Mouse (Mus musculus) brain, embryonic 14.5 days (tissue): ENCODE data around the gene Pygo2. TPM values are rescaled to one million over a fixed set of nuclear protein-coding genes. Genes with fewer than 3 reads are reported as not detected.

Experiments
- DNase-seq: peaks from one replicate; pipeline ENCODE4 v3.0.0-alpha.2; 2011; ENCODE audit warnings: low read depth
- CTCF ChIP-seq: fragments of 200-500 bp; IDR thresholded peaks from 2 replicates; pipeline ENCODE4 v1.5.1; 2012; ENCODE audit warnings: inconsistent platforms, mild to moderate bottlenecking, moderate library complexity, borderline replicate concordance; ENCODE audit not compliant: insufficient read depth, insufficient read length; ENCODE audit errors: extremely low read depth
- POLR2A ChIP-seq: fragments of 200-500 bp; IDR thresholded peaks from 2 replicates; pipeline ENCODE4 v1.6.1; 2012; ENCODE audit warnings: mild to moderate bottlenecking, inconsistent platforms, borderline replicate concordance; ENCODE audit not compliant: poor library complexity, insufficient read depth, insufficient read length, severe bottlenecking; ENCODE audit errors: extremely low read depth
- polyA plus RNA-seq: library from polyadenylated mRNA; depleted of rRNA; stranded (reverse); fragments of >200 nt; gene quantifications from 2 replicates; pipeline ENCODE4 v1.2.3, GENCODE M21; 2012

The Pygo2 gene
- polyA plus RNA-seq, 1 experiment: 71.6 TPM

DNA sequence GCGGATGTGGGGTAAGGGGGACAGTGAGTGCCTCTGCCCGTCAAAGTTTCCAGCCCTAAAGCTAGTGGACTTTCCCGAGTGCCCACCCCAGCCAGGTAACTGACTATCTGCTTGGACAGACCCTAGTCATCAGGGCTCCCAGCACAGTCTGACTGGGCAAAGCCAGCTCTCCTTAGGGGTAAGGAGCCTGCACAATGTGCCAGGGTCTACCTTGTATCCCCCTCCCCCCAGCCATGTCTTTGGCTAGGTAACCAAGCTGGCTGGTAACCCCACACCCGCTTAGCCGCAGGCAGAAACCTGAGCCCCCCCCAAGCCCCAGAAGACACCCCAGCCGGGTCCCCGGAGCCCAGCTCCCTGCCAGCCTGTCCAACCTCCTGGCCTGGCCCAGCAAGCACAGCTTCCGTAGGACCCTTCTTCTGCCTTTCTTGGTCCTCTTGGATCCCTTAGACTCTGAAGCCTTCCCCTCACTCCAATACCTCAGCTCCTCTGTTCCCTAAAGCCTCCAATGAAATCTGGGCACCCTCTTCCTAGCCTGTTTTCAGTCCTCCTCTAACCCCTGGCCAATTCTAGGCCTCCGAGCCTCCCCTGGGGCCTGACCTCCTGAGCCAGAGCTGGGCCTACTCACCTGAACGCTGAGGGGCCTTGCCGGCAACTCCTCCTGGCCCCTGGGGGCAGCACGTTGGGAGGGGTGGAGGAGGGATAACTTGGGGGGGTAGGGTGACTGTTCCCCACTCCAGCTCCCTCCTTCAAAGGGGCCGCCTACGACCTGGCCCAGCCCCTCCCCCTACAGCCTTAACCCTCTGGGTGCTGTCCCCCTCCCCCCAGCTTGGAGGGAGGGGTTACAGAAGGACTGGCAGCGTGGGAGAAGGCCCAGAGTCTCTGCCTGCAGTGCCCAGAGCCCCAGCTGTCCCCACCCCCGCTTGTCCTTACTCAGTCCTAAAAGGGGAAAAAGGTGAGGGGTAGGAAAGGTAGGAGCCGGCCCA, 43.3 kb upstream of the Pygo2 start:
- no peak for DNase-seq

DNA sequence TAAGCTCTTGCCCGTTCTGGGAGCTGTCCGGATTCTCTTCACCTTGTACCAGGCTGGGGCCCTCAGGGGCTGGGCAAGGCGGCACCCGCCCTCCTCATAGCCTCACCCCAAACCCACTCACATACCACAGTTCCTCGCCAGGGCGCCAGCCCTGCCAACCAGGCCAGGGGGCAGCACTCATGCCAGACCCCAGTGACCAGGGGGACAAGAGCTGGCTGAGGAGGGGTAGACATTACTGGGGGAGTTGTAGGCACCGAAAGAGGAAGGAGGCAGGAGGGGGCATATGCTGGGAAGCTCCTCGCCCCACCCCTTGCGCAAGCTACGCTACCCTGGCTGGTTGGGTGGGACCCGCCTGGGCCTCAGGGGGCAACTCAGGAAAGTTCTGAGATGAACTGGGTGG, 42.4 kb upstream of the Pygo2 start:
- DNase-seq: no peak
- TF ChIP-seq POLR2A: no peak
- TF ChIP-seq CTCF: no peak

More for the DNA sequence above, 43.3 kb upstream of the Pygo2 start:
- TF ChIP-seq CTCF (no peak), POLR2A (no peak)

DNA sequence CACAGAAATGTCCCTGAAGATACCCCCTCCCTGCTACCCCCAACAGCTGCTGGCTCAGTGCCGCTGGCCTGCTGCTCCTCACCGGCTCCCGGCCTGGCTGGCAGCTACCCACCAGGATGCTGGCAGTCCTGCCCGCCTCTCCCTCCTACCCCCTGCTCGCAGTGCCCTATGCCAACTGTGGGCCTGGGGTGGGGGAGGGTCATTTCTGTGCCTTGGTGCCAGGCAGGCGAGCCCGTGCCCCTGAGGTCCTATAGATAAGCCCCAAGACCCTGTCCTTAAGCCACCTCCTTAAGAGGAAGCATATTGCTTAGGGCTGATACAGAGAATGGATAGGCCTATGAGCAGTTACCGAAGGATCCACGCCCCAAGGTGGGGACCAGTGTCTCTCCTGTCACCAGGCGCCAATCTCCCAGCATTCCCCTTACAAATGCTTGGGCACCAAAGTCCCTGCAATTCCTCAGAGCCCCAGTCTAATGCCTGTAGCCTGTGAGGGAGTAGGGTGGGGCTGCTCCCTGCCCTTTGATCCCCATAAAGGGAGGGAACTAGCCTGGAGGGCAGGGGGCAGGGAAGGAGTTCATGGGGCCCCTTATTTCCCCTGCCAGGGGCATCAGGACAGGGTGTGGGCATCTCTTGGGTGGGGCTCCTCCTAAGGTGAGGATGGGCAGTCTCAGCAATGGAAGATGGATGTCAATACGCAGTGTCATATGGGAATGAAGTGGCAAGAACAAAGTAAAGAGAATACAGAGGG, 41.7 kb upstream of the Pygo2 start:
- TF ChIP-seq POLR2A: no peak
- no peak for TF ChIP-seq CTCF

DNA sequence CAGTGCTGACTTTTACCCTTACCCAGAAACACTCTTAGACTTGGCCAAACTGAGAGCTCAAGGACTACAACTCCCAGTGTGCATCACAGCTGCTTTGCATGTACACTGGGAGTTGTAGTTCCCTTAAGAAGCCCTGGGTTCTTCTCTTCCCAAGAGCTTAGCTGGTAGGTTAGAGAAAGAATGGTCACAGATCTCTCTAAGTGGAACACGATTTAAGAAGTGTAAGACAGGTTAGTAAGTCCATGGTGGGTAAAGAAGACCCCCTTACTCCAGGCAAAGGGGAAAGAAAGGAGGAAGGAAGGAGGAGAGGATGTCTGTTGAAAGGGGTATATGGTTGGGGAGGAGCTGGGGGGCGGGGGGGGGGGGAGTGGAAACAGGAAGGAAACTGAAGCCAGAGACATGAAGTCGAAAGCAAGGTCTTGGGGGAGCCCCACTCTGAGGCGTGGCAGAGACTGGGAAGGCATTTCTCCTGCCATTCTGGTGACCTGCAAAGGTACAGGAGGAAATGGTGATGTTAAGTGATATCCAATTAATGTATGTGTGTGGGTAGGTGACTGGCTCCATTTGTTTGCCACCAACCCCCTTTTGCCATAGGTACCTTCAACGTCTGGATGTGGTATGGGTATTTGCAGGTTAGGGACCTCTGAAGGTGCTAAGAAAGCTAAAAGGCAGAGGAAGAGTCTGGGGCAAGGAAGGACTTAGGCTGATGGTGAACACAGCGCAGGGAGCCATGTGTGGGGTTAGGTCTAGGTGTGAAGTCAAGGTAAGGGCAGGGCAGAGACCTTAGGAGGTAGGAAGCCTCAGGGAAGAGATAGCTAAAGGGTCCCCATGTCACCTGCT, 40.9 kb upstream of the Pygo2 start:
- peak; percentile 82 for DNase-seq
- no peak for TF ChIP-seq POLR2A
- TF ChIP-seq CTCF: no peak

More for the DNA sequence above, 41.7 kb upstream of the Pygo2 start:
- peak; percentile 64 for DNase-seq

DNA sequence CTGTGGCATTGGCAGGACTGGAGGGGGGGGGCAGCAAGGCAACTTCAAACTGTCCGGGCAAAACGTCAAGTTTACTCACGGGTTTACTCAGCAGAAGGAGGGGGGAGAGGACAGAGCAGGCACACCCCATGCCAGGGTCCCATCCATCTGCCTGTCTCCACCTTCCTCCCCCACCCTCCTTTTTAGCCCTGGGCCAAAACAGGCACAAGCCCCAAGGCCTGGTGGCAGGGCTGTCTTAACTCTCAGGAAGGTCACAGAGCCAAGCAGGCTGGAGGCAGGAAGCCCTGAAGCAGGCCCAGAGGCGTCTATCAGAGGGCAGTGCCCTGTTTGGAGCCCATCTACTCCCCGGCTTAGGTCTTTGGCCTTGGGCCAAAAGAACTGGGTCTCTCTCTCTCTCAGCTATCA, 39.9 kb upstream of the Pygo2 start:
- DNase-seq: peak; percentile 16
- no peak for TF ChIP-seq CTCF
- TF ChIP-seq POLR2A: no peak

DNA sequence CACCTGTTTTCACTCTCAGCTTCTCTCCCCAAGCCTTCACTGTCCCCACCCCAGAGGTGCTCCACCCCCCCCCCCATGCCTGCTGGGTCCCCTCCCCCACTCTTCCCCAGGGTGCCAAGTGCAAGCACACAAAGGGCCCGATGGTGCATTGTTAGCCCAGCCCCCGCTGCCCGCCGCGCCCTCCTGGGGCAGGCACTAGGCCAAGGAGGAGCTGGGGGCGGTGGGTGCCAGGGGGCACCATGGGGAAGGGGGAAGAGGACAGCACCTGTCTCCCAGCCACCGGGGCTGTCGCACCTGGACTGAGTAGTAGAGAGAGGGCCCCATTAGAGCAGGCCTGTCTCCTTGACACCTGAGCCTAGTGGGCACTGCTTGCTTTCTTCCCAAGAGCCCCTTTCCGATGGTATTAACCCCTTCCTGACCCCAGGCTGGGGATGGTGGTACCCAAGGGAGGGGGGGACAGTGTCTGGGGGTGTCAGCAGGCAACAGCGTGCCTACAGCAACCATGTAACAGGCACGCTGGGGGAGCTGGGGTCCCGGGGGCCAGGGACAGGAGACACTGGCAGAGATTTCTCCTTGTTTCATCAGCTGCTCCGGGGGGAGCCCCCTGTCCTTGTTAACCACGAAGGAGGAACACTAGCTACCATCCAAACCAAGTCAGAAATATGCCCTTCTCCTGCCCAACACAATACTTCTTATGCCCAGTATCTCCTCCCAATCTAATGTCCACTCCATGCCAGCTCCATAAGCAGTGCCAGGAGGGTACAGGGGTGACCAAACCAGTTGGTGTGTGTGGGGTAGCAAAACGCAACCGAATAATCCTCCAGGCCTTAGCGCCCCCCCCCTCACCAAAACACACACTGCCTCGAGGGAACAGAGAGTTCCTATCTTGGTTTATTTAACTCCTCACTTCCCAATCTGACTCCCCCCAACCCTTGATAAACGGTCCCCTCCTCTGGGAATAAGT, 39.0 kb upstream of the Pygo2 start:
- TF ChIP-seq POLR2A: no peak
- TF ChIP-seq CTCF: no peak
- no peak for DNase-seq

DNA sequence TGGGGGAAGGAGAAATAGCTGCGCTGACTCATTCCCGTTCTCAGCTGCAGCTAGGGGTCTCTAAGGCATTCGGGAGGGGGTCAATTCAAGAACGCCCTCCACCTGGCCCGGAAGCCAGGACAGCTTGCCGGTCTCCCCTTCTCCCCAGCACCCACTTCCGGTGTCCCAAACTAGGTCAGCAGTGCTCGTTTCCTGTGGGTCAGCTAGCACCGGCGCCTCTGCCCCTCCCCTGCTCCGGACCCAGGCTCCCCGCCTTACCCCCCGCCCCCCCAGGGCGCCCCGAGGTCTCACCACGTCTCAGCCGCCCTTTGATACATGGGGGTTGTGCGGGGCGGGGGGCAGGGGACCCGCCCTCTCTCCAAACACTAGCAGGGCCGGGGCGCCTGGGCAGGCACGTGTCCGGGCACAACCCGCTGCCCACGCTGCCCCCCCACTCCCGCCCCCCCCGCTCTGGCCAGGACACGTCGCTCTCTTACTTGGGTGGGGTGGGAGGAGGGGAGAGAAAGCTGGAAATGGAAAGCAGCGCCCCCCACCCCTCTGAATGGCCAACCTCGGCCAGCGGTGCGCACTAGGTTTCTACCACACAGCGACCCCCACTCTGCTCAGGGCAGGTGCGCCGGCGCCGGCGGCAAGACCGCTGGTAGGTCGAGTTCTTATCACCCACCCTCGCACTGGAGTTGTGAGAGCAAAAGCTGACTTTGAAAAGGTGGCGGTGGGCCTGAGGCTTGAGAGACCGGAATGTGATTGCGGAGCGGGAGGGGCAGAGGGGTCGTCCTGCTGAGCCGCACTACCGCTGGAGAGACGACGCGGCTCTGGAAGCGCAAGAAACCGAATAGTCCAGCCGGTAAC, 38.1 kb upstream of the Pygo2 start:
- DNase-seq: peak; percentile 40

DNA sequence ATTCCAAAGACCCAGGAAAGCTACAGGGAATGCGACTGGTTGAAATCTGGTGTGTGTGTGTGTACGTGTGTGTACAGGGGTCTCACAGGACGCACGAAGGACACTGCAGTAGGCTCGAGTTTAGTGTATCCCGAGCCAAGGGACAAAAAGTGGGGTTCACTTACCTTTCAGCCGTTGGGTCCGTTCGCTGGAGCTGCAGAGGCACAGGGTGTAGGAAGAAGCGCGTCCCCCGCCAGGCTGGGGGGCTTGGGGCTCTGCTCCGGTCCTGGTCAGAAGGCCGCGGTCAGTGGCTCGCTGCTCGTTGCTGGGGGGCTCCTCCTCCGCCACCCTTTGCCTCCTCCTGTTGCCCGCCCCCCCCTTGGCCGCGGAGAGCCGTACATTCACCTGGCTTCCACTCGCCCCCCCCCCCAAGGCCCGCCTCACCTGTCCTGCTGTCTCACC, 37.1 kb upstream of the Pygo2 start:
- DNase-seq: peak; percentile 11

More for the DNA sequence above, 38.1 kb upstream of the Pygo2 start:
- no peak for TF ChIP-seq CTCF
- no peak for TF ChIP-seq POLR2A

DNA sequence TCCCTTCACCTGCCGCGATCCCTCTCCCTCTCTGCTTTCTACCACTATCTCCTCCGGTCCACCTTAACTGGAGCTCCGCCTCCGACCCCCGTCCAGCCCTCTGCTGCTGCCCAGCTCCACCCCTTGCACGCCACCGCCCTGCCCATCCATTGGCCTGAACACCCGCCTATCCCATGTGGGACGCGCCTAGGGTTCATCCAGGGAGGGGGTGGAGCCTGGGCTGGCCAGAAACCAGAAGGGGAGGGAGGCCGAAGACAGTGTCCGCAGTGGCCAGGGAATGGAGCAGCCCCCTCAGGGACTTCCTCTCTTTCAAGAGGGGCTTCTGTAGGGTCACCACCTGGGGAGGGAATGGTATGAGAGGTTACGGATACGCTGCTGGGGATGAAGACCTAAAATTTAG, 36.4 kb upstream of the Pygo2 start:
- peak; percentile 98 for DNase-seq
- TF ChIP-seq CTCF (no peak), POLR2A (peak; percentile 43; the same call in 1 of the 2 replicates)

More for the DNA sequence above, 37.1 kb upstream of the Pygo2 start:
- no peak for TF ChIP-seq POLR2A
- no peak for TF ChIP-seq CTCF
